In the genomic region with DNA sequence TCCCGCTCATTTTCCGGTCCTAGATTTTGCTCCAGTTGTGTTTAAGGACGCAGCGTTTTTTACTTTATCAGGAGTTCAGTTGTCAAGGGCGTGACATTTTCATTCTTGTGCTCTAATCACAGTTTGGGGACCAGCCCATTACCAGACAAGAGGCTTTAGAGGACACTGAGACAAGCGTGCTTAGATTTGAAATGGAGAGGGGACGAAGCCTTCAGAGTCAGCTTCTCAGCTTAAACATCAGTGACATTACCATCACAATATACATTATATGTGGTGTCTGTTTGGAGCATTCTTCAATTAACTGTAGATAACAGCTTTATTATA, we compare ENCODE assay signal across 8 mouse cellular contexts. TPM values are rescaled to one million over a fixed set of nuclear protein-coding genes. Genes with fewer than 3 reads are reported as not detected.
DNase-seq lines count a peak whose midpoint lies in the region; ATAC-seq and TF ChIP-seq lines count a peak whose summit lies in the region.

No protein-coding gene starts in this region.

- no peaks in the 10 kb centered on the region for H3K27me3 ChIP-seq in erythroblast, embryonic 14.5 days (ENCODE audit: control insufficient read depth)
- no peaks in the 10 kb centered on the region for H3K27me3 ChIP-seq in C2C12 (ENCODE audit: control insufficient read depth, insufficient read depth, insufficient read length)
- no peaks in the 10 kb centered on the region for H3K27me3 ChIP-seq in forebrain, embryonic 13.5 days
- no peaks in the 10 kb centered on the region for H3K27me3 ChIP-seq in liver, postnatal 0 days (ENCODE audit: insufficient read depth, low read length)

- ATAC-seq in erythroblast, adult 5-6 weeks (replicated peaks; ENCODE audit: low FRiP score, poor library complexity, severe bottlenecking): no peak
- ATAC-seq in forebrain, embryonic 13.5 days: no peak
- no peak; the same call in 1 of the 2 replicates for ATAC-seq in liver, postnatal 0 days
- no peak for ATAC-seq in inflammation-experienced regulatory T-cells, adult 6 months

- peak overlapping the region; percentile 85 for H3K4me2 ChIP-seq in forebrain, embryonic 13.5 days
- peak overlapping the region; percentile 89 for H3K4me2 ChIP-seq in liver, postnatal 0 days (ENCODE audit: low read depth, low read length)

- H3K36me3 ChIP-seq in erythroblast, embryonic 14.5 days (ENCODE audit: control insufficient read depth): peaks cover 3% of the 10 kb centered on the region
- no peaks in the 10 kb centered on the region for H3K36me3 ChIP-seq in C2C12 (ENCODE audit: control insufficient read depth, insufficient read depth)
- H3K36me3 ChIP-seq in forebrain, embryonic 13.5 days (ENCODE audit: poor library complexity, severe bottlenecking): no peaks in the 10 kb centered on the region
- H3K36me3 ChIP-seq in liver, postnatal 0 days (replicated peaks; ENCODE audit: insufficient read depth, low read length): no peaks in the 10 kb centered on the region

- peak overlapping the region; percentile 99 for H3K9ac ChIP-seq in forebrain, embryonic 13.5 days
- peak overlapping the region; percentile 99 for H3K9ac ChIP-seq in liver, postnatal 0 days (replicated peaks)

- H3K4me3 ChIP-seq in erythroblast, embryonic 14.5 days (replicated peaks): peak overlapping the region; percentile 99
- H3K4me3 ChIP-seq in C2C12 (ENCODE audit: insufficient read depth, poor library complexity, severe bottlenecking): peak overlapping the region; percentile 64
- H3K4me3 ChIP-seq in forebrain, embryonic 13.5 days: peak overlapping the region; percentile 95
- peak overlapping the region; percentile 95 for H3K4me3 ChIP-seq in liver, postnatal 0 days (ENCODE audit: low read depth, low read length)

- H3K4me1 ChIP-seq in erythroblast, embryonic 14.5 days (ENCODE audit: control insufficient read depth): peaks cover 26% of the 10 kb centered on the region
- peaks cover 20% of the 10 kb centered on the region for H3K4me1 ChIP-seq in forebrain, embryonic 13.5 days
- peaks cover 8% of the 10 kb centered on the region; the same call in 1 of the 2 replicates for H3K4me1 ChIP-seq in liver, postnatal 0 days (ENCODE audit: insufficient read depth)

- H3K79me3 ChIP-seq in C2C12 (ENCODE audit: low read depth): peaks cover 48% of the 10 kb centered on the region

- no peak for TF ChIP-seq EP300 in liver, postnatal 0 days (IDR thresholded peaks at IDR 0.05; ENCODE audit: low read depth)

- no peak for DNase-seq in liver, postnatal 0 days
- DNase-seq in retina, postnatal 1 day: no peak
- no peak for DNase-seq in frontal cortex, postnatal 36 days (ENCODE audit: low spot score in 2 of 2)

- peaks cover 57% of the 10 kb centered on the region for H3K79me2 ChIP-seq in C2C12 (ENCODE audit: control insufficient read depth, insufficient read depth)

- no peak for TF ChIP-seq CTCF in C2C12 (IDR thresholded peaks at IDR 0.05; ENCODE audit: control insufficient read depth, insufficient read depth, insufficient read length)
- TF ChIP-seq CTCF in liver, postnatal 0 days (IDR thresholded peaks at IDR 0.05; ENCODE audit: low read depth): no peak

- H3ac ChIP-seq in C2C12 (ENCODE audit: control insufficient read depth, insufficient read length, low read depth): peak overlapping the region; percentile 76

- peaks cover 3% of the 10 kb centered on the region for H3K9me3 ChIP-seq in erythroblast, embryonic 14.5 days (ENCODE audit: control insufficient read depth, low read length)
- H3K9me3 ChIP-seq in forebrain, embryonic 13.5 days (replicated peaks): peaks cover 3% of the 10 kb centered on the region; the same call in 1 of the 2 replicates
- no peaks in the 10 kb centered on the region for H3K9me3 ChIP-seq in liver, postnatal 0 days (ENCODE audit: low read length)

- WGBS in forebrain, embryonic 13.5 days: 2% methylated on average over 7 of the region's 7 CpGs
- 2% methylated on average over 7 of the region's 7 CpGs for WGBS in liver, postnatal 0 days (ENCODE audit: insufficient replicate concordance)

- no peak overlapping the region; the same call in 1 of the 2 replicates for H3K27ac ChIP-seq in forebrain, embryonic 13.5 days
- H3K27ac ChIP-seq in liver, postnatal 0 days (ENCODE audit: low read depth): peak overlapping the region; percentile 99

TF ChIP-seq in C2C12, 6 proteins besides CTCF, POLR2A, EP300 and RAD21:
- TF ChIP-seq MYOG (IDR thresholded peaks at IDR 0.05; ENCODE audit: control insufficient read depth, extremely low read depth, insufficient read length) (no peak), FOSL1 (IDR thresholded peaks at IDR 0.05; ENCODE audit: insufficient read depth, low read length, poor library complexity, severe bottlenecking) (no peak), MYOD1 (IDR thresholded peaks at IDR 0.05; ENCODE audit: control insufficient read depth, insufficient read length, low read depth) (no peak), USF1 (IDR thresholded peaks at IDR 0.05; ENCODE audit: low read depth) (no peak), MAX (IDR thresholded peaks at IDR 0.05) (no peak), CEBPB (IDR thresholded peaks at IDR 0.05; ENCODE audit: low read depth) (no peak)

RNA-seq across cellular contexts. Expression of a gene that starts 1.4 kb away (rescaled TPM):
- polyA plus RNA-seq in erythroblast, embryonic 14.5 days (2012): 0.06 and 0.13 TPM in 2 replicates
- 6.9 and 8.2 TPM in 2 replicates for total RNA-seq in erythroblast, adult 5-6 weeks (2015; ENCODE audit: low replicate concordance)
- total RNA-seq in erythroblast, adult 5-6 weeks (2017; ENCODE audit: low replicate concordance): 5.0 and 6.6 TPM in 2 replicates
- polyA plus RNA-seq in C2C12 (2012; fragmentation: generic; extraction: Trizol): 30.8 TPM
- 64.1 and 69.3 TPM in 2 replicates for polyA plus RNA-seq in forebrain, embryonic 13.5 days (2015; fragmentation: Nextera tagmentation; extraction: Ambion mirVana)
- polyA plus RNA-seq in liver, postnatal 0 days (2015; fragmentation: Nextera tagmentation; extraction: Ambion mirVana): 17.2 and 18.2 TPM in 2 replicates
- 10 to 100 TPM; 22.9 to 35.0 (median 34.2) TPM for polyA plus RNA-seq in inflammation-experienced regulatory T-cells, adult 6 months (2017; shearing (Covaris generic))

Comparison
In these comparisons a context has a peak if more than half of its experiments do, and no peak if none do; other contexts are left out.
1. RNA of a gene that starts 1.4 kb away (polyA plus RNA-seq): 64.1 to 69.3 TPM in forebrain, embryonic 13.5 days, 22.9 to 35.0 TPM in inflammation-experienced regulatory T-cells, adult 6 months, 30.8 TPM in C2C12 (single experiment) and 17.2 to 18.2 TPM in liver, postnatal 0 days; 0.06 to 0.13 TPM in erythroblast, embryonic 14.5 days; every median in the first group is over 10 times any median in the second.
2. Peak in every context shown above with its lines, with median percentiles within 50 percentile points of each other: H3K4me3 ChIP-seq.